Mouse (Mus musculus): ENCODE results near the gene Ap1g2. TPM values are rescaled to one million over a fixed set of nuclear protein-coding genes. Genes with fewer than 3 reads are reported as not detected.
A peak's percentile ranks its signal among the peaks of the same experiment; 100 is the strongest.

The Ap1g2 gene
- 10 to 100 TPM; 23.5 to 27.2 TPM for total RNA-seq (2021)
- long read RNA-seq, experiment 1, transcript Ap1g2-201 (22 exons, 2,673 nt), result major isoform, 7 of 20 reads
- long read RNA-seq, experiment 1, partial matches to known transcripts, result 8 of 20 reads
- long read RNA-seq, experiment 1, other reads (novel, unspliced or antisense), result 5 of 20 reads
- long read RNA-seq, experiment 2, transcript Ap1g2-201 (22 exons, 2,673 nt), result major isoform, 7 of 9 reads
- long read RNA-seq, experiment 2, partial matches to known transcripts, result 0 of 9 reads
- long read RNA-seq, experiment 2, other reads (novel, unspliced or antisense), result 2 of 9 reads

GRCm38 (mm10) chr14:55105836-55106809 lies at the start of gene Ap1g2:
Gene Ap1g2, minus strand, starts transcription at chr14:55106593.
- peak; percentile 91 to 92 for DNase-seq

- no peak for DNase-seq
Observed at GRCm38 (mm10) chr14:55152951-55153481, 46.6 kb upstream of the Ap1g2 start.

- no peak for DNase-seq
Observed at GRCm38 (mm10) chr14:55152174-55152573, 45.8 kb upstream of the Ap1g2 start.

GRCm38 (mm10) chr14:55150985-55151384 lies 44.6 kb upstream of the Ap1g2 start:
- no peak for DNase-seq

GRCm38 (mm10) chr14:55149041-55149440 lies 42.6 kb upstream of the Ap1g2 start:
- DNase-seq, result no peak

GRCm38 (mm10) chr14:55148363-55148915 lies 42.0 kb upstream of the Ap1g2 start:
- DNase-seq, result peak; percentile 67 to 79

GRCm38 (mm10) chr14:55146829-55147401 lies 40.5 kb upstream of the Ap1g2 start:
- peak; percentile 31 to 49 for DNase-seq

GRCm38 (mm10) chr14:55146324-55146723 lies 39.9 kb upstream of the Ap1g2 start:
- DNase-seq, result no peak

GRCm38 (mm10) chr14:55139313-55139712 lies 32.9 kb upstream of the Ap1g2 start:
- no peak for DNase-seq

GRCm38 (mm10) chr14:55135676-55136075 lies 29.3 kb upstream of the Ap1g2 start:
- no peak for DNase-seq

GRCm38 (mm10) chr14:55126521-55126920 lies 20.1 kb upstream of the Ap1g2 start:
- no peak for DNase-seq

- peak; percentile 47 to 61 for DNase-seq
Observed at GRCm38 (mm10) chr14:55125711-55126110, 19.3 kb upstream of the Ap1g2 start.

GRCm38 (mm10) chr14:55122359-55122758 lies 16.0 kb upstream of the Ap1g2 start:
- no peak for DNase-seq

GRCm38 (mm10) chr14:55121947-55122346 lies 15.6 kb upstream of the Ap1g2 start:
- DNase-seq, result peak; percentile 89 to 93

GRCm38 (mm10) chr14:55119421-55120134 lies 13.2 kb upstream of the Ap1g2 start:
- no peak for DNase-seq

GRCm38 (mm10) chr14:55118852-55119251 lies 12.5 kb upstream of the Ap1g2 start:
- DNase-seq, result peak; percentile 70 to 71

- no peak for DNase-seq
Observed at GRCm38 (mm10) chr14:55116425-55117200, 10.2 kb upstream of the Ap1g2 start, which contains the start of gene Jph4. Gene Jph4, minus strand, starts transcription at chr14:55116935.

GRCm38 (mm10) chr14:55115846-55116245 lies 9.5 kb upstream of the Ap1g2 start:
- no peak for DNase-seq

- peak; percentile 72 to 78 for DNase-seq
Observed at GRCm38 (mm10) chr14:55114759-55115701, 8.6 kb upstream of the Ap1g2 start.
